Mouse (Mus musculus): ENCODE results near the gene Babam1. TPM values are rescaled to one million over a fixed set of nuclear protein-coding genes. Genes with fewer than 3 reads are reported as not detected.
A peak's percentile ranks its signal among the peaks of the same experiment; 100 is the strongest.

Babam1 gene
- polyA plus RNA-seq, 1 experiment: 108 TPM

DNA sequence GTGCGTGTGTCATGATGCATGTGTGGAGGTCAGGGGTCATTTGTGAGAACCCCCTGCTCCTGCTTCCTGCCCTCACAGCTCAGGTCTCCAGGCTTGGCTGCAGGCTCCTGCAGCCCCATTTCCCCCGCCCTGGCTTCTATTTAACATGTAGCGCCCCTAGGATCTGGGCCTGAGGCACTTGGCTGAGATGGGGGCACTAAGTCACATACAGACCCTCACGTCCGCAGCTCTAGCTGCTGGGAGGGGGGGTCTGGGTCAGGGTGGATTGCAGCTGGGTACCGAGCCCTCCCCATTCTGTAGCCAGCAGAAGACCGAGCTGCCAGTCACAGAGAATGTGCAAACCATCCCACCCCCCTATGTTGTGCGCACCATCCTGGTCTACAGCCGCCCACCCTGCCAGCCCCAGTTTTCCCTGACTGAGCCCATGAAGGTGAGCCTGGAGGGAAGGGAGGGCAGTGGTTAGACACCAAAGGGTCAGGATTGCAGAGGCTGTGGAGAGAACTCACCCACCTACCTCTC is 5.8 kb downstream of the Babam1 start:
- TF ChIP-seq MAX (IDR thresholded peaks at IDR 0.05; ENCODE audit: low read depth): no peak
- TF ChIP-seq POLR2AphosphoS2 (IDR thresholded peaks at IDR 0.05; ENCODE audit: insufficient read length, low read depth): no peak
- TF ChIP-seq CEBPB (IDR thresholded peaks at IDR 0.05; ENCODE audit: insufficient read depth, poor library complexity, severe bottlenecking): no peak
- TF ChIP-seq SRF (IDR thresholded peaks at IDR 0.05; ENCODE audit: control insufficient read depth, insufficient read length, low read depth): no peak
- no peak overlapping the region for H3K4me3 ChIP-seq

DNA sequence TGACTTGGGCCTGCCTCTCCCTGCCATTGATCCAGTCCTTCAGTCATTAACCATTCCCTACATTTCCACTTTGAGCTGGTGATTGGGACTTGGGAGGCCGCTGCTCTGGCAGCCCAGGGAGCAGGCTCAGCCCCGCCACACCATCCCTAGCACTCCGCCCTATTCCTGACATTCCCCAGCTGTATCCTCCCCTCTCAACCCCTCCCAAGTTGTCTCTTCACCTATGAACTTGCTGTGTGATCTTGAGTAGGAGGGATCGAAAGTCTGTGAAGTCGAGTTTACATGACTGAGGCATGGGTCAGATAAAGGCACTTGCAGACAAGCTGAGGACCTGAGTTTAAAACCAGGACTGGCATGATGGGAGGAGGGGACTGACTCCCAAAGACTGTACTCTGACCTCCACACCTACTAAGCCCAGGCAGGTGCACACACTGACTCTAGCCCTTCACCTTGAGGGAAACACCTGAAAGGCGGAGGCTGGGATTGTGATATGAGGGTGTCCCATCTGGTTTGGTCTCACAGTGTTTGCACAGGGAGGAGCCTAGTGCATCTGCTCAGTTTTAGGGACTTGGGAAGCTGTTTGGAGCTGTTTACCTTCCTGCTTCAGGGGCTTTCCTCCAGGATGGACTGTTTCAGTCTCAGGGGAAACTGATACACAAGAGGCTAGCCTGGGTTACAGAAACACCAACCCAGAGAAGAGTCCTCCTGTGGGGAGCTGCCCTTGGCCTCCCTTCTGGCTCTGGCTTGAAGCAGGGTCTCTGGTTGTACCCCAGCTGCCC is 6.6 kb downstream of the Babam1 start:
- no peaks in the 10 kb centered on the region for H3K27me3 ChIP-seq (ENCODE audit: control insufficient read depth, insufficient read depth, insufficient read length)
- H3K4me2 ChIP-seq (ENCODE audit: low read depth): no peak overlapping the region
- no peak overlapping the region for H3ac ChIP-seq (ENCODE audit: control insufficient read depth, insufficient read length)
- H3K36me3 ChIP-seq (ENCODE audit: control insufficient read depth, insufficient read depth): peaks cover 5% of the 10 kb centered on the region
- peaks cover 2% of the 10 kb centered on the region for H3K79me2 ChIP-seq (ENCODE audit: control insufficient read depth, insufficient read depth)
- no peak for TF ChIP-seq TCF12 (IDR thresholded peaks at IDR 0.05; ENCODE audit: insufficient read depth, poor library complexity, severe bottlenecking)
- TF ChIP-seq POLR2AphosphoS2 (IDR thresholded peaks at IDR 0.05; ENCODE audit: insufficient read length, low read depth): peak; percentile 45
- H3K4me3 ChIP-seq: no peak overlapping the region

More for the DNA sequence above, 5.8 kb downstream of the Babam1 start:
- Histone ChIP-seq H3K4me2 (ENCODE audit: low read depth) (no peak overlapping the region), H3K79me2 (ENCODE audit: control insufficient read depth, insufficient read depth) (peaks cover 9% of the 10 kb centered on the region), H3ac (ENCODE audit: control insufficient read depth, insufficient read length) (no peak overlapping the region), H3K27me3 (ENCODE audit: control insufficient read depth, insufficient read depth, insufficient read length) (no peaks in the 10 kb centered on the region), H3K36me3 (ENCODE audit: control insufficient read depth, insufficient read depth) (peaks cover under 1% of the 10 kb centered on the region)

DNA sequence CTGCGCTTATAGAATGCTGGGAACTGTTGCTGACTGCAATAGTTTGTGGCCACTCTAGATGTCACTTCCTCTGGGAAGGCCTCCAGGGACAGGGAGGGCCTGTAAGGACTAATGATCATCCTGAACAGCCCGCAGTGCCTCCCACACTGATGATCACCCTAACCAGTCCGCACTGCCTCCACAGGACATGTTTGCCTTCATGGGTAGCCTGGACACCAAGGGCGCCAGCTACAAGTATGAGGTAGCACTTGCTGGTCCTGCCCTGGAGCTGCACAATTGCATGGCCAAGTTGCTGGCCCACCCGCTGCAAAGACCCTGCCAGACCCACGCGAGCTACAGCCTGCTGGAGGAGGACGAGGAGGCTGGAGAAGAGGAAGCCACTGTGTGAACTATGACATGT is 7.3 kb downstream of the Babam1 start:
- H3K36me3 ChIP-seq (ENCODE audit: control insufficient read depth, insufficient read depth): peaks cover 5% of the 10 kb centered on the region
- H3K4me2 ChIP-seq (ENCODE audit: low read depth): no peak overlapping the region
- no peaks in the 10 kb centered on the region for H3K79me2 ChIP-seq (ENCODE audit: control insufficient read depth, insufficient read depth)
- no peaks in the 10 kb centered on the region for H3K27me3 ChIP-seq (ENCODE audit: control insufficient read depth, insufficient read depth, insufficient read length)
- no peak overlapping the region for H3K4me3 ChIP-seq
- no peak overlapping the region for H3ac ChIP-seq (ENCODE audit: control insufficient read depth, insufficient read length)
- no peak for TF ChIP-seq POLR2A (IDR thresholded peaks at IDR 0.05; ENCODE audit: insufficient read length, low read depth)
- no peak for TF ChIP-seq REST (IDR thresholded peaks at IDR 0.05; ENCODE audit: insufficient read depth, insufficient read length)
- TF ChIP-seq MYOG (IDR thresholded peaks at IDR 0.05; ENCODE audit: control insufficient read depth in 1 of 3, insufficient read depth in 1 of 3, insufficient read length in 2 of 3, low read depth in 2 of 3): no peak
- no peak for TF ChIP-seq TCF3 (IDR thresholded peaks at IDR 0.05; ENCODE audit: insufficient read length, low read depth)
- peak; percentile 52 for TF ChIP-seq POLR2AphosphoS2 (IDR thresholded peaks at IDR 0.05; ENCODE audit: insufficient read length, low read depth)

DNA sequence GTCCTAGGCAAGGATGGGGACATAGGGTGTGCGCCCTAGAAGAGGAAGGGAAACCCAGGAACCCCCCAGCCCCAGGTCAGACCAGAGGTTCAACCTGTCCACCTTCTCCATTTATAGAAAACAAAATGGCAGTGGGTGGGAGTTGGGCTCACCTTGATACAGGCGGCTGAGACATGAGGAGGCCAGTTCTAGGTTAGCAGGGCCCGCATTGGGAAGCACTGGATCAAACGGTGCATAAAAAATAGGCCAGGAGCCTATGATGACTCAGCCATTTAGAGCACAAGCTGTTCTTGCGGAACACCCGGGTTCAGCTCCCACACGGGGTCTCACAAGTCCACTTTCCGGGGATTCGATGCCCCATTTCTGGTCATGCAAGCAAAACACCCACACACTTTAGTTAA is 8.3 kb downstream of the Babam1 start:
- Histone ChIP-seq H3ac (ENCODE audit: control insufficient read depth, insufficient read length) (no peak overlapping the region), H3K4me3 (peak overlapping the region; percentile 50), H3K79me2 (ENCODE audit: control insufficient read depth, insufficient read depth) (no peaks in the 10 kb centered on the region), H3K36me3 (ENCODE audit: control insufficient read depth, insufficient read depth) (peaks cover 5% of the 10 kb centered on the region), H3K27me3 (ENCODE audit: control insufficient read depth, insufficient read depth, insufficient read length) (no peaks in the 10 kb centered on the region), H3K4me2 (ENCODE audit: low read depth) (peak overlapping the region; percentile 84)
- no peak for TF ChIP-seq USF1 (IDR thresholded peaks at IDR 0.05; ENCODE audit: low read depth)
- no peak for TF ChIP-seq MYOG (IDR thresholded peaks at IDR 0.05; ENCODE audit: control insufficient read depth in 1 of 3, insufficient read depth in 1 of 3, insufficient read length in 2 of 3, low read depth in 2 of 3)
- no peak for TF ChIP-seq E2F4 (IDR thresholded peaks at IDR 0.05; ENCODE audit: insufficient read depth)
- TF ChIP-seq POLR2AphosphoS2 (IDR thresholded peaks at IDR 0.05; ENCODE audit: insufficient read length, low read depth): peak; percentile 21
- TF ChIP-seq TCF3 (IDR thresholded peaks at IDR 0.05; ENCODE audit: insufficient read length, low read depth): no peak
- TF ChIP-seq CEBPB (IDR thresholded peaks at IDR 0.05; ENCODE audit: insufficient read depth, poor library complexity, severe bottlenecking): no peak

DNA sequence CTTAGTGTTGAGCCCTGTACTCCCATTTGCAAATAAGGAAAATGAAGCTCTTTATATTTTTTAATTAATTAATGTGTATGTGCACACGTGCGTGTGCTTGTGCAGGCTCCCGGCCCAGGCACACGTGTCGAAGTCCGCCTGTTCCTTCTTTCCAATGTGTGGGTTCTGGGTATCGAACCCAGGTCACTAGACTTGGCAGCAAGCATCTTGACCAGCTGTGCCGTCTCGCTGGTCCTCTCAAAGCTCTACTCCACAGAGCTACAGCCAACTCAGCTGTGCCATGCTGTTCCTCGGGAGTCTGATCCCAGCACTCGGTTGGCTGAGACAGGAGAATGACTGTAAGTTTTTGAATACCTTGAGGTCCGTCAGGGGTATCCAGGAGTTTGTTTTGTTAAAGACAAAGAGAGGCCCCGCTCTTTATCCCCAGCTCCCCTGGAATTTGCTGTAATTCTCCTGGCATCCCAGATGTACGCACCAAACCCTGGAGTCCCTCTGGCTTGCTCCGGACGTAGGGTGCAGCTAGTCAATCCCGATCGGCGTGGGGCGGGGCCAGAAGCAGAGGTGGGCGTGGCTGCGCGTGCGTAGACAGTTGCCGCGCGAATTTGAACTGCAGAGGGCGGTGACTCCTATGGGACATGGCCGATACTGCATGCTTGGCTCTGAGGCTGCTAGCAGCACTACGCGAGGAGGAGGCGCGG is 8.9 kb downstream of the Babam1 start, which contains the start of gene Ankle1:
Gene Ankle1, plus strand, starts transcription at position 610 of the 698 bp plus-strand sequence.
- Histone ChIP-seq H3ac (ENCODE audit: control insufficient read depth, insufficient read length) (peak within 1 kb of the TSS; percentile 4), H3K4me2 (ENCODE audit: low read depth) (peak within 1 kb of the TSS; percentile 84), H3K4me3 (peak within 1 kb of the TSS; percentile 50), H3K27me3 (ENCODE audit: control insufficient read depth, insufficient read depth, insufficient read length) (no peaks in the 10 kb centered on the region), H3K79me2 (ENCODE audit: control insufficient read depth, insufficient read depth) (no peaks in the 10 kb centered on the region), H3K36me3 (ENCODE audit: control insufficient read depth, insufficient read depth) (peaks cover 5% of the 10 kb centered on the region)
- TF ChIP-seq MAX (IDR thresholded peaks at IDR 0.05; ENCODE audit: low read depth) (no peak), SRF (IDR thresholded peaks at IDR 0.05; ENCODE audit: control insufficient read depth, insufficient read length, low read depth) (no peak), MYOG (IDR thresholded peaks at IDR 0.05; ENCODE audit: control insufficient read depth in 1 of 3, insufficient read depth in 1 of 3, insufficient read length in 2 of 3, low read depth in 2 of 3) (no peak), MYOD1 (IDR thresholded peaks at IDR 0.05; ENCODE audit: control insufficient read depth in 1 of 3, insufficient read length in 2 of 3, low read depth in 2 of 3) (peak in 1 of 3 experiments; percentile 9), E2F4 (IDR thresholded peaks at IDR 0.05; ENCODE audit: insufficient read depth) (peak; percentile 96), POLR2AphosphoS2 (IDR thresholded peaks at IDR 0.05; ENCODE audit: insufficient read length, low read depth) (peak; percentile 94), USF1 (IDR thresholded peaks at IDR 0.05; ENCODE audit: low read depth) (no peak), CEBPB (IDR thresholded peaks at IDR 0.05; ENCODE audit: insufficient read depth, poor library complexity, severe bottlenecking) (no peak), TCF3 (IDR thresholded peaks at IDR 0.05; ENCODE audit: insufficient read length, low read depth) (no peak), POLR2A (IDR thresholded peaks at IDR 0.05; ENCODE audit: insufficient read length, low read depth) (peak; percentile 80)

All from myocyte (in vitro differentiated cells).